Mouse (Mus musculus) embryonic facial prominence, embryonic 13.5 days (tissue): ENCODE results near the gene Trim37. TPM values are rescaled to one million over a fixed set of nuclear protein-coding genes. Genes with fewer than 3 reads are reported as not detected.
"Not testable (repeated sequence)": the region's sequence is repeated elsewhere in the genome, so short reads cannot be mapped to it uniquely, and the experiment has no call there.

Experiments
- ATAC-seq: fragments of 200-750 bp; cut with Nextera tagmentation; 2 replicates; pipeline ENCODE4 v1.8.0; 2017; ENCODE audit warnings: low read depth; ENCODE audit not compliant: insufficient number of reproducible peaks, insufficient read depth, low FRiP score, low TSS enrichment
- H3K27ac ChIP-seq: fragments of 300-500 bp; sonication (generic); 2 replicates; pipeline ENCODE4 v1.5.1; 2015; ENCODE audit warnings: moderate library complexity, mild to moderate bottlenecking, inconsistent platforms
- H3K27me3 ChIP-seq: fragments of 300-500 bp; sonication (generic); 2 replicates; pipeline ENCODE4 v1.6.1; 2015; ENCODE audit warnings: mild to moderate bottlenecking, inconsistent platforms
- H3K36me3 ChIP-seq: fragments of 300-500 bp; sonication (generic); 2 replicates; pipeline ENCODE4 v1.6.1; 2015; ENCODE audit warnings: mild to moderate bottlenecking, inconsistent platforms
- H3K4me1 ChIP-seq: fragments of 300-500 bp; sonication (generic); 2 replicates; pipeline ENCODE4 v1.6.1; 2015; ENCODE audit warnings: inconsistent platforms
- H3K4me2 ChIP-seq: fragments of 300-500 bp; sonication (generic); 2 replicates; pipeline ENCODE4 v1.6.1; 2015; ENCODE audit warnings: moderate library complexity, mild to moderate bottlenecking, inconsistent platforms
- H3K4me3 ChIP-seq: fragments of 300-500 bp; sonication (generic); 2 replicates; pipeline ENCODE4 v1.5.1; 2015; ENCODE audit warnings: mild to moderate bottlenecking, inconsistent platforms
- H3K9ac ChIP-seq: fragments of 300-500 bp; sonication (generic); 2 replicates; pipeline ENCODE4 v1.6.1; 2015; ENCODE audit warnings: mild to moderate bottlenecking, inconsistent platforms
- H3K9me3 ChIP-seq: fragments of 300-500 bp; sonication (generic); 2 replicates; pipeline ENCODE4 v1.6.1; 2016; ENCODE audit warnings: inconsistent platforms
- WGBS: fragments of 180-500 bp; shearing (Covaris S2); methylation state at CpG from one replicate; pipeline ENCODE4 v1.1.7; 2015; ENCODE audit warnings: mixed read lengths; 5-methylcytosine and 5-hydroxymethylcytosine counted together
- microRNA counts: library from miRNA; unstranded; fragments of <30 nt; microRNA quantifications from one replicate; lab custom pipeline; 2016
- microRNA-seq: library from miRNA; unstranded; fragments of <30 nt; microRNA quantifications from one replicate; pipeline ENCODE4, GENCODE M21; 2016
- polyA plus RNA-seq: library from polyadenylated mRNA; unstranded; fragments of >200 nt; fragmentation: Nextera tagmentation; extraction: Ambion mirVana; gene quantifications from 2 replicates; pipeline ENCODE4 v1.2.1, GENCODE M21; 2015

The Trim37 gene
- polyA plus RNA-seq, 1 experiment from 2014 or later = 24.3 TPM

GRCm38 (mm10) chr11:87253294-87253693 lies 126.4 kb downstream of the Trim37 start:
- no peak overlapping the region for H3K4me2 ChIP-seq
- WGBS = 87% methylated on average over 6 of the region's 6 CpGs
- no peak for ATAC-seq
- no peaks in the 10 kb centered on the region for H3K9me3 ChIP-seq
- H3K4me3 ChIP-seq = no peak overlapping the region
- H3K27ac ChIP-seq = no peak overlapping the region
- H3K9ac ChIP-seq = no peak overlapping the region
- no peaks in the 10 kb centered on the region for H3K27me3 ChIP-seq
- H3K36me3 ChIP-seq = no peaks in the 10 kb centered on the region
- H3K4me1 ChIP-seq = 0 out of 2 replicates have a peak, but pooled peaks cover 3% of the 10 kb centered on the region

- H3K9ac ChIP-seq = no peak overlapping the region
- WGBS = 43% methylated on average over 5 of the region's 5 CpGs
- no peak overlapping the region for H3K4me2 ChIP-seq
- no peak overlapping the region for H3K4me3 ChIP-seq
- H3K27ac ChIP-seq = no peak overlapping the region
- no peaks in the 10 kb centered on the region for H3K27me3 ChIP-seq
- no peak for ATAC-seq
- no peaks in the 10 kb centered on the region for H3K36me3 ChIP-seq
- H3K9me3 ChIP-seq = no peaks in the 10 kb centered on the region
- H3K4me1 ChIP-seq = 0 out of 2 replicates have a peak, but pooled peaks cover 3% of the 10 kb centered on the region
Observed at GRCm38 (mm10) chr11:87254149-87254548, 127.3 kb downstream of the Trim37 start.

- Histone ChIP-seq H3K9me3 (no peaks in the 10 kb centered on the region), H3K27ac (no peak overlapping the region), H3K27me3 (no peaks in the 10 kb centered on the region), H3K4me1 (no peaks in the 10 kb centered on the region), H3K4me2 (no peak overlapping the region), H3K36me3 (no peaks in the 10 kb centered on the region), H3K4me3 (no peak overlapping the region), H3K9ac (no peak overlapping the region)
- no peak for ATAC-seq
- 88% methylated on average over 5 of the region's 5 CpGs for WGBS
Observed at GRCm38 (mm10) chr11:87257282-87257681, 130.4 kb downstream of the Trim37 start.

- Histone ChIP-seq H3K4me2 (no peak overlapping the region), H3K4me1 (peaks cover 10% of the 10 kb centered on the region), H3K27me3 (no peaks in the 10 kb centered on the region), H3K9me3 (no peaks in the 10 kb centered on the region), H3K4me3 (no peak overlapping the region), H3K9ac (no peak overlapping the region), H3K27ac (no peak overlapping the region), H3K36me3 (no peaks in the 10 kb centered on the region)
- no peak for ATAC-seq
- WGBS = 78% methylated on average over 10 of the region's 10 CpGs
Observed at GRCm38 (mm10) chr11:87259792-87260191, 132.9 kb downstream of the Trim37 start.

- not testable (repeated sequence) for ATAC-seq, H3K9ac ChIP-seq
- WGBS = 78% methylated on average over 4 of the region's 4 CpGs
Observed at GRCm38 (mm10) chr11:87261705-87262104, 134.8 kb downstream of the Trim37 start.

GRCm38 (mm10) chr11:87263946-87264345 lies 137.1 kb downstream of the Trim37 start:
- Histone ChIP-seq H3K27me3 (no peaks in the 10 kb centered on the region), H3K9me3 (no peaks in the 10 kb centered on the region), H3K4me2 (peak overlapping the region; percentile 14; the same call in 1 of the 2 replicates), H3K9ac (no peak overlapping the region), H3K4me1 (peaks cover 10% of the 10 kb centered on the region), H3K36me3 (no peaks in the 10 kb centered on the region), H3K27ac (no peak overlapping the region), H3K4me3 (no peak overlapping the region)
- WGBS = 16% methylated on average over 7 of the region's 7 CpGs
- ATAC-seq = no peak

More at GRCm38 (mm10) chr11:87261705-87262104, 134.8 kb downstream of the Trim37 start:
- H3K4me3 ChIP-seq, H3K4me2 ChIP-seq, H3K9me3 ChIP-seq, H3K36me3 ChIP-seq, H3K27me3 ChIP-seq, H3K27ac ChIP-seq: not testable (repeated sequence)
- peaks cover 10% of the 10 kb centered on the region for H3K4me1 ChIP-seq

- no peak for ATAC-seq
- H3K36me3 ChIP-seq = no peaks in the 10 kb centered on the region
- no peak overlapping the region for H3K4me2 ChIP-seq
- no peak overlapping the region for H3K27ac ChIP-seq
- no peak overlapping the region for H3K9ac ChIP-seq
- no peaks in the 10 kb centered on the region for H3K9me3 ChIP-seq
- H3K4me1 ChIP-seq = peaks cover 17% of the 10 kb centered on the region
- H3K4me3 ChIP-seq = no peak overlapping the region
- 41% methylated on average over 4 of the region's 4 CpGs for WGBS
- no peaks in the 10 kb centered on the region for H3K27me3 ChIP-seq
Observed at GRCm38 (mm10) chr11:87266246-87266645, 139.4 kb downstream of the Trim37 start.

- no peak overlapping the region for H3K27ac ChIP-seq
- H3K36me3 ChIP-seq = no peaks in the 10 kb centered on the region
- peaks cover 14% of the 10 kb centered on the region for H3K4me1 ChIP-seq
- WGBS = 85% methylated on average over 2 of the region's 2 CpGs
- no peak for ATAC-seq
- no peaks in the 10 kb centered on the region for H3K27me3 ChIP-seq
- H3K4me2 ChIP-seq = no peak overlapping the region
- H3K9ac ChIP-seq = no peak overlapping the region
- no peak overlapping the region for H3K4me3 ChIP-seq
- H3K9me3 ChIP-seq = 0 out of 2 replicates have a peak, but pooled peaks cover 3% of the 10 kb centered on the region
Observed at GRCm38 (mm10) chr11:87268803-87269202, 141.9 kb downstream of the Trim37 start.

MicroRNA genes within 50 kb of the gene (microRNA counts, 519-probe panel; counts per million panel counts)
- microRNA mmu-miR-301a (lab: Ali Mortazavi, UCI) = 4,881 counts per million, percentile 95 among the panel's probes with 10 or more counts

Small RNAs within 50 kb of the gene (microRNA-seq; reads per million reads assigned to microRNA genes)
- 1,754 reads per million, percentile 80 among the genes with 10 or more reads in this experiment for gene Mir301

Other genes starting within 250 kb of the Trim37 start
- gene Ypel2, start 133.4 kb upstream of the Trim37 start, polyA plus RNA-seq = 12.2 and 14.6 TPM in 2 replicates
- gene Gdpd1, start 53.0 kb upstream of the Trim37 start, polyA plus RNA-seq = 22.7 and 22.9 TPM in 2 replicates
- gene Smg8, start 40.3 kb upstream of the Trim37 start, polyA plus RNA-seq = 22.2 and 25.9 TPM in 2 replicates
- 8.8 and 9.2 TPM in 2 replicates for gene Prr11, start 18.4 kb upstream of the Trim37 start, polyA plus RNA-seq
- gene Ska2, start 17.8 kb upstream of the Trim37 start, polyA plus RNA-seq = 76.8 and 85.1 TPM in 2 replicates
- gene Ppm1e, start 231.9 kb downstream of the Trim37 start, polyA plus RNA-seq = 3.1 and 3.3 TPM in 2 replicates